Mouse (Mus musculus): ENCODE measurements around the gene Pamr1. TPM values are rescaled to one million over a fixed set of nuclear protein-coding genes. Genes with fewer than 3 reads are reported as not detected.

The Pamr1 gene
- polyA plus RNA-seq, 1 experiment from 2014 or later = 1.6 TPM

DNA sequence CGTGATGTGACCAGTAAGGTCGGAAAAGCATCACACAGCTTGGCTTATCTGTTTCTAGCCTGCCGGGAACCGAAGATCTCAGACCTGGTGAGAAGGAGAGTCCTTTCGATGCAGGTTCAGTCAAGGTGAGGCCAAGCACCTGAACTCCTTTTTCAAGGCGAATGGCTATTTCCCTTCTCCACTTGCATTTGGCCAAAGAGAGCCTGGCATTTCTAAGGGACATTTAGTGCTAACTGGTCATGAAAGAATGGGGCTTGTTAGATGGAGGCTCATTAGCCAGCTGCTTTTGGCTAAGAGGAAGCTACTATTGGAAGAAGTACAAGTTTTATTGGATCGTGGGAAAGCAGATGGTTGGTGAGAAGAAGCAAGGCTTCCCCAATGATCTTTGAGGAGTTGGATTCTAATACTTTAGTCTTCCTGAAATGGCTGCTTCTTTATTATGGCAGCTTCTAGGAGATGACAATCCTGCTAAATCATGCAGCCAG is 86.3 kb downstream of the Pamr1 start:
- Histone ChIP-seq H3K27me3 (ENCODE audit: control insufficient read depth, insufficient read depth, low read length) (no peaks in the 10 kb centered on the region), H3K9me3 (replicated peaks; ENCODE audit: control insufficient read depth, low read length) (no peaks in the 10 kb centered on the region), H3K4me2 (ENCODE audit: low read depth, low read length) (no peak overlapping the region), H3K36me3 (replicated peaks; ENCODE audit: control insufficient read depth, insufficient read depth, low read depth, low read length) (no peaks in the 10 kb centered on the region), H3K4me3 (ENCODE audit: low read depth, low read length) (no peak overlapping the region), H3K9ac (replicated peaks; ENCODE audit: low read length) (no peak overlapping the region), H3K4me1 (ENCODE audit: control insufficient read depth, insufficient read depth, low read length) (no peaks in the 10 kb centered on the region), H3K27ac (replicated peaks; ENCODE audit: low read depth, low read length) (no peak overlapping the region)
- DNase-seq (ENCODE audit: low spot score) (no peak), ATAC-seq (replicated peaks; ENCODE audit: insufficient number of reproducible peaks, low FRiP score, low TSS enrichment, low read depth) (no peak)
- 94% methylated on average over 7 of the region's 7 CpGs for WGBS

GRCm38 (mm10) chr2:102638140-102638539 is 88.3 kb downstream of the Pamr1 start:
- Histone ChIP-seq H3K27me3 (ENCODE audit: control insufficient read depth, insufficient read depth, low read length) (no peaks in the 10 kb centered on the region), H3K27ac (replicated peaks; ENCODE audit: low read depth, low read length) (no peak overlapping the region), H3K9ac (replicated peaks; ENCODE audit: low read length) (no peak overlapping the region), H3K4me1 (ENCODE audit: control insufficient read depth, insufficient read depth, low read length) (no peaks in the 10 kb centered on the region), H3K36me3 (replicated peaks; ENCODE audit: control insufficient read depth, insufficient read depth, low read depth, low read length) (no peaks in the 10 kb centered on the region), H3K4me3 (ENCODE audit: low read depth, low read length) (no peak overlapping the region), H3K4me2 (ENCODE audit: low read depth, low read length) (no peak overlapping the region), H3K9me3 (replicated peaks; ENCODE audit: control insufficient read depth, low read length) (no peaks in the 10 kb centered on the region)
- DNase-seq (ENCODE audit: low spot score) (no peak), ATAC-seq (replicated peaks; ENCODE audit: insufficient number of reproducible peaks, low FRiP score, low TSS enrichment, low read depth) (no peak)
- 53% methylated on average over 5 of the region's 5 CpGs for WGBS

DNA sequence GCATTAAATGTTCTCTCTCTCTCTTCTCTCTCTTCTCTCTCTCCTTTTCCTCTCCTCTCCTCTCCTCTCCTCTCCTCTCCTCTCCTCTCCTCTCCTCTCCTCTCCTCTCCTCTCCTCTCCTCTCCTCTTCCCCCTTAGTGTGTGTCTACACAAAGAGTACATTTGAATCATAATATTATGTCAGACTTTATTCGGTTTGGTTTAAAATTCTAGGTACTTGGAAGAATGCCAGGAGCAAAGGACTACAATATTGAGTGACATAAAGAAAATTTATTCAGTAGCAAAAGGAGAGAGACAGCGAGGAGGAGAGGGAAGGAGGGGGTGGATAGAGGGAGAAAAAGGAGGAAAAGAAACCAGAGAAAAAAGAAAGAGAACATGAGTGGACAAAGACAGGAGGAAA is 88.9 kb downstream of the Pamr1 start:
- Histone ChIP-seq H3K27me3 (ENCODE audit: control insufficient read depth, insufficient read depth, low read length) (no peaks in the 10 kb centered on the region), H3K27ac (replicated peaks; ENCODE audit: low read depth, low read length) (no peak overlapping the region), H3K4me3 (ENCODE audit: low read depth, low read length) (no peak overlapping the region), H3K4me2 (ENCODE audit: low read depth, low read length) (no peak overlapping the region), H3K36me3 (replicated peaks; ENCODE audit: control insufficient read depth, insufficient read depth, low read depth, low read length) (no peaks in the 10 kb centered on the region), H3K9me3 (replicated peaks; ENCODE audit: control insufficient read depth, low read length) (no peaks in the 10 kb centered on the region), H3K4me1 (ENCODE audit: control insufficient read depth, insufficient read depth, low read length) (no peaks in the 10 kb centered on the region), H3K9ac (replicated peaks; ENCODE audit: low read length) (no peak overlapping the region)
- WGBS = 69% methylated on average over 2 of the region's 2 CpGs
- ATAC-seq (replicated peaks; ENCODE audit: insufficient number of reproducible peaks, low FRiP score, low TSS enrichment, low read depth) = no peak
- no peak for DNase-seq (ENCODE audit: low spot score)

GRCm38 (mm10) chr2:102648845-102649500 is 99.2 kb downstream of the Pamr1 start:
- Histone ChIP-seq H3K4me2 (ENCODE audit: low read depth, low read length) (no peak overlapping the region), H3K27ac (replicated peaks; ENCODE audit: low read depth, low read length) (no peak overlapping the region), H3K27me3 (ENCODE audit: control insufficient read depth, insufficient read depth, low read length) (no peaks in the 10 kb centered on the region), H3K9ac (replicated peaks; ENCODE audit: low read length) (no peak overlapping the region), H3K9me3 (replicated peaks; ENCODE audit: control insufficient read depth, low read length) (no peaks in the 10 kb centered on the region), H3K36me3 (replicated peaks; ENCODE audit: control insufficient read depth, insufficient read depth, low read depth, low read length) (no peaks in the 10 kb centered on the region), H3K4me3 (ENCODE audit: low read depth, low read length) (no peak overlapping the region), H3K4me1 (ENCODE audit: control insufficient read depth, insufficient read depth, low read length) (no peaks in the 10 kb centered on the region)
- WGBS = 80% methylated on average over 10 of the region's 10 CpGs
- ATAC-seq (replicated peaks; ENCODE audit: insufficient number of reproducible peaks, low FRiP score, low TSS enrichment, low read depth) (no peak), DNase-seq (ENCODE audit: low spot score) (no peak)

- H3K27ac ChIP-seq (replicated peaks; ENCODE audit: low read depth, low read length) = no peak overlapping the region
- 84% methylated on average over 4 of the region's 4 CpGs for WGBS
- no peak overlapping the region for H3K4me3 ChIP-seq (ENCODE audit: low read depth, low read length)
- H3K4me1 ChIP-seq (ENCODE audit: control insufficient read depth, insufficient read depth, low read length) = no peaks in the 10 kb centered on the region
- H3K9me3 ChIP-seq (replicated peaks; ENCODE audit: control insufficient read depth, low read length) = no peaks in the 10 kb centered on the region
- no peak overlapping the region for H3K9ac ChIP-seq (replicated peaks; ENCODE audit: low read length)
- no peak overlapping the region for H3K4me2 ChIP-seq (ENCODE audit: low read depth, low read length)
- no peaks in the 10 kb centered on the region for H3K27me3 ChIP-seq (ENCODE audit: control insufficient read depth, insufficient read depth, low read length)
- H3K36me3 ChIP-seq (replicated peaks; ENCODE audit: control insufficient read depth, insufficient read depth, low read depth, low read length) = no peaks in the 10 kb centered on the region
- no peak for ATAC-seq (replicated peaks; ENCODE audit: insufficient number of reproducible peaks, low FRiP score, low TSS enrichment, low read depth)
- no peak for DNase-seq (ENCODE audit: low spot score)
Measured at GRCm38 (mm10) chr2:102650322-102650721, 100.5 kb downstream of the Pamr1 start.

DNA sequence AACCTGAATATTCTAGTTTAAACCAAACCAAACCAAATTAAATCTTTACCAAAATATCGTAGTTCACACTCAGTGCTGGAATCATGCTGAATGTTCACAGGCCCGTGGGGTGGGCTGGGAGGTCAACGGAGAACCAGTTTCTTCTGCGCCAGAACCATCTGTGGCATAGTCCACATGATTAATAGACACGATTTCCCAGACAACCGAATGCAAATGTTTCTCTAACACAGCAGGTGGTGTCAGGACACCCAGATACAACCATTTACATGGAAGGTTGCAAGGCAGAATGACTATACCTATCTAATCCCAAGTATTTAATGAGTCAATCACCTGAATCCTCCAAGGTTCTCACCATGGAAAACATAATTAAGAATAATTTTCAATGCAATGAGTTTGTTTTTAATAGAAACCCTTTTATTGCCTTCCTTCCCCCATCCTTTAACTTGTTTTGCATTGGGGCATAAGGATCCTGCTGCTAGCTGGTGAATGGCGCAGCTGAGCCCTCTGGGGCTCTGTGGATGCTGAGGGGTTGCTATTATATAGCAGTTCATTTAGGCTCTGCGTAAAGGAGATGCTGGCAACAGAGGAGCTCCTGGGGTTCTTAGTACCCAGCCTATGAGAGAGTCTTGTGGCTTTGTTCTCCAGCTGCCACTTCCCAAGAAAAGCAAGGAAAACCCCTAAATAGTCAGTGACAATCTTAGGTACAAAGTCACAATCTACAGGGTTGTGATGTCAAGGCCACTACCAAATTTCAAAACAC is 106.3 kb downstream of the Pamr1 start:
- no peaks in the 10 kb centered on the region for H3K36me3 ChIP-seq (replicated peaks; ENCODE audit: control insufficient read depth, insufficient read depth, low read depth, low read length)
- no peaks in the 10 kb centered on the region for H3K9me3 ChIP-seq (replicated peaks; ENCODE audit: control insufficient read depth, low read length)
- H3K9ac ChIP-seq (replicated peaks; ENCODE audit: low read length) = no peak overlapping the region
- no peak for ATAC-seq (replicated peaks; ENCODE audit: insufficient number of reproducible peaks, low FRiP score, low TSS enrichment, low read depth)
- 52% methylated on average over 8 of the region's 8 CpGs for WGBS
- DNase-seq (ENCODE audit: low spot score) = no peak
- H3K4me2 ChIP-seq (ENCODE audit: low read depth, low read length) = no peak overlapping the region
- no peak overlapping the region for H3K4me3 ChIP-seq (ENCODE audit: low read depth, low read length)
- H3K27me3 ChIP-seq (ENCODE audit: control insufficient read depth, insufficient read depth, low read length) = peaks cover 16% of the 10 kb centered on the region; the same call in 1 of the 2 replicates
- no peak overlapping the region for H3K27ac ChIP-seq (replicated peaks; ENCODE audit: low read depth, low read length)
- H3K4me1 ChIP-seq (ENCODE audit: control insufficient read depth, insufficient read depth, low read length) = no peaks in the 10 kb centered on the region

DNA sequence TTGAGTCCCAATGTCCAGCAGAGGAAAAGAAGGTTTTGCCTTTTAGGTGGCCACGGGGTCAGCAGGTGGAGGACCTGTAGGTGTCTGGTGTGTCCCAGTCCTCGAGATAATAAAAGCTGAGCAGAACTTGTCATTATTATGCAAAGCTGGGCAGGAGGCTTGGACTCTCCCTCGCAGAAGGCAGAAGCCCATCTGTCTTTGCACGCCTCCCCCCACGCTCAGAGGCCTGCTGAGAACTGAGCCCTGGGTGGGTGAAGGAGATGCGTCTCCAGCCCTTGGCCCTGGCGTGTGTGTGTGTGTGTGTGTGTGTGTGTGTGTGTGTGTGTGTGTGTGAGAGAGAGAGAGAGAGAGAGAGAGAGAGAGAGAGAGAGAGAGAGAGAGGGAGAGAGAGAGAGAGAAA is 107.9 kb downstream of the Pamr1 start:
- Histone ChIP-seq H3K36me3 (replicated peaks; ENCODE audit: control insufficient read depth, insufficient read depth, low read depth, low read length) (no peaks in the 10 kb centered on the region), H3K4me3 (ENCODE audit: low read depth, low read length) (no peak overlapping the region), H3K27me3 (ENCODE audit: control insufficient read depth, insufficient read depth, low read length) (peaks cover 21% of the 10 kb centered on the region; the same call in 1 of the 2 replicates), H3K4me1 (ENCODE audit: control insufficient read depth, insufficient read depth, low read length) (no peaks in the 10 kb centered on the region; the same call in 1 of the 2 replicates), H3K9me3 (replicated peaks; ENCODE audit: control insufficient read depth, low read length) (no peaks in the 10 kb centered on the region), H3K9ac (replicated peaks; ENCODE audit: low read length) (no peak overlapping the region), H3K27ac (replicated peaks; ENCODE audit: low read depth, low read length) (no peak overlapping the region), H3K4me2 (ENCODE audit: low read depth, low read length) (no peak overlapping the region)
- DNase-seq (ENCODE audit: low spot score) (no peak), ATAC-seq (replicated peaks; ENCODE audit: insufficient number of reproducible peaks, low FRiP score, low TSS enrichment, low read depth) (no peak)
- WGBS = 12% methylated on average over 7 of the region's 7 CpGs

DNA sequence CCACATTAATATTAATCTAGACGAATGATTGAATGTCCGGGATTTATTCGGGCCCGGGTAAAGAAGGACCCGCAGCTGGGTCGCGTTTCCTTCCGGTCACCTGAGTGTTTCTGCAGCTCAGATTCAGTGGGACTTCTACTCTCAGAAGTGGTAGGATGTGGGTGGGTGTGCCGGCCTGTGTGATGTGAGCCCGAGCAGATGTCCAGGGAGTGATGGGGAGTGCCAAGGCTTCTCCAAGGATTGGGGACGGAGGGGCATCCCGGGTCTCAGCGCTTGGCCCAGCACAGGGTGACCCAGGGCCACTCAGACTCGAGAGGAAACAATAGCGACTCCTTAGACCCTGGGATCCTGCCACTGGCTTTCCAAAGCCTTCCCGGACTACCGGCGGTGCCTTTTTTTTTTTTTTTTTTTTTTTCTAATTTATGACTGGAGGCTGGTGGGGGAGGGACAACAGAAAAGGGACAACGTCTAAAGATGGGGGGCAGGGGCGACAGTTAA is 108.4 kb downstream of the Pamr1 start, which contains the start of gene Slc1a2:
Slc1a2 (plus strand) TSS at position 497 of the 498 bp plus-strand sequence.
- Histone ChIP-seq H3K9ac (replicated peaks; ENCODE audit: low read length) (peak within 1 kb of the TSS; percentile 61), H3K4me2 (ENCODE audit: low read depth, low read length) (peak within 1 kb of the TSS; percentile 98), H3K27ac (replicated peaks; ENCODE audit: low read depth, low read length) (no peak within 1 kb of the TSS; the same call in 1 of the 2 replicates), H3K9me3 (replicated peaks; ENCODE audit: control insufficient read depth, low read length) (no peaks in the 10 kb centered on the region), H3K4me3 (ENCODE audit: low read depth, low read length) (peak within 1 kb of the TSS; percentile 65), H3K27me3 (ENCODE audit: control insufficient read depth, insufficient read depth, low read length) (peaks cover 21% of the 10 kb centered on the region; the same call in 1 of the 2 replicates), H3K36me3 (replicated peaks; ENCODE audit: control insufficient read depth, insufficient read depth, low read depth, low read length) (no peaks in the 10 kb centered on the region), H3K4me1 (ENCODE audit: control insufficient read depth, insufficient read depth, low read length) (no peaks in the 10 kb centered on the region; the same call in 1 of the 2 replicates)
- under 1% methylated on average over 20 of the region's 20 CpGs for WGBS
- ATAC-seq (replicated peaks; ENCODE audit: insufficient number of reproducible peaks, low FRiP score, low TSS enrichment, low read depth) (no peak; the same call in 1 of the 2 replicates), DNase-seq (ENCODE audit: low spot score) (no peak)
